In genomic region chrX:167229206-167229605, GRCm38 (mm10) we compare ENCODE assay signal across 10 mouse cellular contexts. TPM values are rescaled to one million over a fixed set of nuclear protein-coding genes. Genes with fewer than 3 reads are reported as not detected.
DNase-seq lines count a peak whose midpoint lies in the region; ATAC-seq and TF ChIP-seq lines count a peak whose summit lies in the region.
"Had no signal": no experiment of that assay in that cellular context is flagged by ENCODE, and none has a peak within 500 bp of the region (broad histone marks: within the 10 kb centered on the region; RNA-seq: fewer than 3 reads in every experiment).

No protein-coding gene starts in this region.

- H3K9me3 ChIP-seq in hindbrain, embryonic 12.5 days (replicated peaks) = no peaks in the 10 kb centered on the region
- H3K9me3 ChIP-seq: embryonic facial prominence, embryonic 15.5 days; lung, embryonic 15.5 days had no signal

- in situ Hi-C loops in Patski (cut with MboI; ENCODE audit: low pct_unique_long_range_greater_than_20kb) = no loop called here

- H3K27ac ChIP-seq in left cerebral cortex, adult 2 months = no peak overlapping the region
- peak overlapping the region; percentile 60 for H3K27ac ChIP-seq in macrophage
- no peak overlapping the region for H3K27ac ChIP-seq in hindbrain, embryonic 12.5 days
- H3K27ac ChIP-seq: embryonic facial prominence, embryonic 15.5 days; lung, embryonic 15.5 days had no signal

- no peak for ATAC-seq in Patski
- ATAC-seq in hindbrain, embryonic 12.5 days (ENCODE audit: low FRiP score) = no peak

- no peak overlapping the region for H3K9ac ChIP-seq in hindbrain, embryonic 12.5 days
- H3K9ac ChIP-seq: embryonic facial prominence, embryonic 15.5 days; lung, embryonic 15.5 days had no signal

- intact Hi-C loops in left cerebral cortex, adult 2 months (cut with DNase I) = loop anchor here (5.0 kb wide), 1 partner anchor 327 kb away; no protein-coding TSS in a partner anchor
- intact Hi-C loops in left cerebral cortex, postnatal 36 days (cut with DNase I) = no loop called here
- intact Hi-C loops in heart, postnatal 36 days (cut with DNase I) = loop anchor here (1.0 to 10.0 kb wide), 2 partner anchors 414 to 568 kb away; no protein-coding TSS in a partner anchor

- TF ChIP-seq CTCF in left cerebral cortex, adult 2 months (IDR thresholded peaks at IDR 0.05) = peak; percentile 55
- peak; percentile 53 for TF ChIP-seq CTCF in Patski (IDR thresholded peaks at IDR 0.05)

- no peak overlapping the region for H3K4me3 ChIP-seq in left cerebral cortex, adult 2 months
- H3K4me3 ChIP-seq in macrophage (ENCODE audit: inconsistent target) = no peak overlapping the region
- no peak overlapping the region for H3K4me3 ChIP-seq in hindbrain, embryonic 12.5 days
- H3K4me3 ChIP-seq: embryonic facial prominence, embryonic 15.5 days; lung, embryonic 15.5 days had no signal

- no peaks in the 10 kb centered on the region for H3K4me1 ChIP-seq in hindbrain, embryonic 12.5 days
- H3K4me1 ChIP-seq: embryonic facial prominence, embryonic 15.5 days; lung, embryonic 15.5 days had no signal

- H3K4me2 ChIP-seq in hindbrain, embryonic 12.5 days (replicated peaks) = no peak overlapping the region
- H3K4me2 ChIP-seq: embryonic facial prominence, embryonic 15.5 days; lung, embryonic 15.5 days had no signal

- DNase-seq in left cerebral cortex, adult 2 months (ENCODE audit: extremely low spot score in 1 of 2, low spot score in 2 of 2) = peak in 1 of 2 experiments; percentile 26
- no peak for DNase-seq in left cerebral cortex, postnatal 36 days (ENCODE audit: low spot score in 2 of 2)
- no peak for DNase-seq in Patski (ENCODE audit: low read depth, low spot score)
- DNase-seq in cerebellum, adult 18-20 months = peak; percentile 58
- peak; percentile 59 to 68 for DNase-seq in heart, postnatal 36 days
- peak; percentile 73 for DNase-seq in thymus, postnatal 0 days (ENCODE audit: low spot score)

- no peaks in the 10 kb centered on the region for H3K27me3 ChIP-seq in Patski
- H3K27me3 ChIP-seq in hindbrain, embryonic 12.5 days = peaks cover 12% of the 10 kb centered on the region
- H3K27me3 ChIP-seq: lung, embryonic 15.5 days had no signal

- H3K79me2 ChIP-seq in macrophage (ENCODE audit: inconsistent target) = no peaks in the 10 kb centered on the region

- POLR2A ChIA-PET in Patski (lab: Charles Lee) = no interaction called here

- CTCF ChIA-PET in Patski (lab: Charles Lee) = interaction anchor here (0.9 to 1.0 kb wide), 2 partner anchors 568 to 877 kb away, joined by 3 to 5 read pairs; no protein-coding TSS in a partner anchor

- WGBS in macrophage (ENCODE audit: missing documents) = 21% methylated on average over 6 of the region's 6 CpGs
- WGBS in hindbrain, embryonic 12.5 days = 35% methylated on average over 6 of the region's 6 CpGs

- no peaks in the 10 kb centered on the region for H3K36me3 ChIP-seq in macrophage (ENCODE audit: inconsistent target)
- H3K36me3 ChIP-seq in hindbrain, embryonic 12.5 days = no peaks in the 10 kb centered on the region
- H3K36me3 ChIP-seq: embryonic facial prominence, embryonic 15.5 days; lung, embryonic 15.5 days had no signal

RNA-seq across cellular contexts. Expression of gene Tmsb4x, which starts 20.1 kb away (rescaled TPM):
- 100 to 1,000 TPM; 851 to 933 TPM for total RNA-seq in left cerebral cortex, adult 2 months (2021)
- 100 to 1,000 TPM; 896 to 982 TPM for total RNA-seq in left cerebral cortex, postnatal 36 days (2021)
- 1,635 TPM for polyA plus RNA-seq in Patski (2021)
- 100 to 1,000 TPM; 474 to 506 TPM for total RNA-seq in heart, postnatal 36 days (2021)
- total RNA-seq in macrophage (2018; cell fraction: chromatin; rRNA removed) = 1,000 to 10,000 TPM in 5 of 26 experiments, 100 to 1,000 TPM in 21; 301 to 1,383 (median 738) TPM
- total RNA-seq in macrophage (2018; cell fraction: cytosol; rRNA removed) = over 10,000 TPM in 13 of 26 experiments, 1,000 to 10,000 TPM in 13; 6,933 to 20,466 (median 10,239) TPM
- total RNA-seq in macrophage (2018; cell fraction: nucleus; rRNA removed) = 1,000 to 10,000 TPM in 24 of 26 experiments, 100 to 1,000 TPM in 2; 863 to 5,485 (median 2,675) TPM
- 6,334 to 16,092 TPM (median 9,092 TPM) in 3 replicates for polyA plus RNA-seq in macrophage (2018)
- 6,098 and 6,310 TPM in 2 replicates for polyA plus RNA-seq in thymus, postnatal 0 days (2015; fragmentation: Nextera tagmentation; extraction: Ambion mirVana)
- 5,703 and 6,080 TPM in 2 replicates for polyA plus RNA-seq in hindbrain, embryonic 12.5 days (2016; fragmentation: Nextera tagmentation; extraction: Ambion mirVana)

RNA-seq across cellular contexts. Expression of gene Tlr8, which starts 34.9 kb away (rescaled TPM):
- total RNA-seq in left cerebral cortex, adult 2 months (2021) = under 1 TPM; 0.14 to 0.16 TPM
- total RNA-seq in left cerebral cortex, postnatal 36 days (2021) = under 1 TPM; 0.12 to 0.16 TPM
- polyA plus RNA-seq in Patski (2021) (not detected), macrophage (2018) (125 to 202 TPM (median 165 TPM) in 3 replicates)
- total RNA-seq in heart, postnatal 36 days (2021) = 1 to 10 TPM; 1.4 to 3.0 TPM
- total RNA-seq in macrophage (2018; cell fraction: chromatin; rRNA removed) = 100 to 1,000 TPM in 13 of 26 experiments, 10 to 100 TPM in 13; 22.2 to 193 (median 106) TPM
- total RNA-seq in macrophage (2018; cell fraction: cytosol; rRNA removed) = 100 to 1,000 TPM; 132 to 286 (median 191) TPM
- total RNA-seq in macrophage (2018; cell fraction: nucleus; rRNA removed) = 100 to 1,000 TPM in 25 of 26 experiments, 10 to 100 TPM in 1; 76.6 to 287 (median 194) TPM
- 0.59 and 0.79 TPM in 2 replicates for polyA plus RNA-seq in thymus, postnatal 0 days (2015; fragmentation: Nextera tagmentation; extraction: Ambion mirVana)
- 0.09 and 0.27 TPM in 2 replicates for polyA plus RNA-seq in hindbrain, embryonic 12.5 days (2016; fragmentation: Nextera tagmentation; extraction: Ambion mirVana)

Comparison
In these comparisons a context has a peak if more than half of its experiments do, and no peak if none do; other contexts are left out.
1. DNase-seq: peak in cerebellum, adult 18-20 months (2 of 2), heart, postnatal 36 days (2 of 2) and thymus, postnatal 0 days (single experiment); none in left cerebral cortex, postnatal 36 days (0 of 2) and Patski (single experiment).
2. RNA of gene Tlr8, which starts 34.9 kb away (polyA plus RNA-seq): 125 to 202 TPM in macrophage; 0.59 to 0.79 TPM in thymus, postnatal 0 days, 0.09 to 0.27 TPM in hindbrain, embryonic 12.5 days and not detected in Patski (single experiment); every median in the first group is over 10 times any median in the second.